Mouse (Mus musculus): Measurements from ENCODE around the gene Ppargc1a.

Ppargc1a gene

DNA sequence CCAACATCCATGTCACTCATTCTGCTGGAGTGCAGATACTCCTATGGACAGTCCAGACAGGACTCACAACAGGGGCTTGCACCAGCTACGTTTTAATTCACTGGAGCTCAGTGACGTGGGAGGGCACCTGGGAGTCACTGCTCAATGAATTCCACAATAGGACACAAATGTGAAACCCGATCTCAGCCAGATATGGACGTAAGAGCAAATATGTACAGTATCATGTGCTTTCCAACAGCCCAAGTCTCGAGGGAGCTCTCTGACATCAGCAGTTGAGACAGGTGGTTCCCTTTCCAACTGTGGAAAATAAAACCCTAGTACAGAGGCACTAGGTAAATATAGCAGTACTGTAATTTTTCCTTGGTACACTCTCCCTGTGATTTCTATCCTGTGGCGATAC is at the start of gene Ppargc1a:
TSS of gene Ppargc1a (minus strand) at position 68 of the 400 bp plus-strand sequence.
- DNase-seq (ENCODE audit: low spot score) = no peak

DNA sequence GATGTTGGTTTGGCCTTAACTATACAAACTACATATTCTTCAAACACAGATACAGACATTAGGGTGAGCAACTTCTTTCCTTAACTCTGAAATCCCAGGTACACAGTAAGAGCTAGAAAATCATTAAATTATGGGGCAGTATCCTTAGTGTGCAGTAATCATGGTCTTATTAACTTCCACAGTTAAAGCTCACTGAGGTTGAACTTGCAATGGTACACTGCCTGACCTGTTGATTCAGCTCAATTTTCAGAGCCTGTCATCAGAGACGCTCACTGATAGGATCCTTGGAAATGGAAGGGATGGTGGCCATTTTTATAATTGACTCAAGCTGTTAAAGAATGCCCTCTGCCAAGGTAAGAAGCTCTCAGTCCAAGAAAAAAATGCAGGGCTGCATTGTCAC is 49.4 kb upstream of the Ppargc1a start:
- DNase-seq (ENCODE audit: low spot score) = no peak

DNA sequence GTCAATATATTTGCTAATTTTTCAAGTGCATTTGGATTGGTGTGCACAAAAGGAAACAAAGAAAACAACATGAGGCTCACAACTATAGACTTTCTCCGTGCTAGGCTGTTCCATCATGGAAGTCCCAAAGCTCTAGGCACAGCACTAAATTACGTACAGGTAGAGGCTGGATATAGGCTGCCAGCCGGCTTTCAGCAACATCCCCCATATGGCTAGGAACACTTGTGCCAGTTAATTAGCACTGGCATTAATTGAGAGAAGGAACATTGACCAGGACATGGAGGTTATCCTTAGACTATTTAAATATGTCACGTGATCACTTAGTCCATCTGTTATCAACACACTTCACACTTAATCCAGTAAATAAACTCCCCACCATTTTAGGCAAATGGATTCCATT is 44.5 kb upstream of the Ppargc1a start:
- DNase-seq (ENCODE audit: low spot score) = no peak

DNA sequence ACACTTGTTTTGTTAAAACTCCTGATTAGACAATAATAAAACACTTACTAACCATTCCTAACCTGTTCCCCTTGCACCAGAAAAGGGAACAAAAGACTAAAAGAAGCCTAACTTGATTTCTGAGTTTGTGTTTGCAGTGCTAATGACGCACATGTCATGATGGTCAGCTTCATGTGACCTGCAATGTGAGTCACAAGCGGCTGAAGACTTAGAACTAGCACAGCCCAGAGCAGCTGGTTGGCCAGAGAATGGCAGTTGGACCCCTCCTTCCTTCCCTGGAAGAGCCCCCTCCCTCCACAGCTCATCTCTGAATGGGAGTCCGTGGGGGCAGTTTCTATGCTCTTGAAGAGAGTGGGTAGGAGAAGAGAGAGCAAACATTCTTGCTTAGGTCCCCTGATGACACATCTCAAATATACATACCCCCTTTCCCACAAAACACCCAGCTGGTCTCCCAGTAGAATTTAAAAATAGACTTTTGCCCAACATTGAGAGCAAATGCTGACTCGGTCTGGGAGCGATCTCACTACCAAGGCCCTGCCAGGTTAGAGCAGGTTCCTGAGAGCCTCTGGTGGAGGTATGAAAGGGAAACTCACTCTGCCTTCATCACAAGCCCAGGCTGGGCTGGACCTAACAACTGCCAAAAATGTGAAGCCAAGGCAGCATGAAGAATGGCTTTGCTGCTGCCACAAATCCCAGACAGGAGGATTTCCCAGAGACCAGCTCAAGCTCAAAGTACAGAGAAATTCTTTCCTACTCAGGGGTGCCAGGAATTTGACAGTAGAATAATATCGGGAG is 40.4 kb upstream of the Ppargc1a start:
- peak; percentile 34 for DNase-seq (ENCODE audit: low spot score)

DNA sequence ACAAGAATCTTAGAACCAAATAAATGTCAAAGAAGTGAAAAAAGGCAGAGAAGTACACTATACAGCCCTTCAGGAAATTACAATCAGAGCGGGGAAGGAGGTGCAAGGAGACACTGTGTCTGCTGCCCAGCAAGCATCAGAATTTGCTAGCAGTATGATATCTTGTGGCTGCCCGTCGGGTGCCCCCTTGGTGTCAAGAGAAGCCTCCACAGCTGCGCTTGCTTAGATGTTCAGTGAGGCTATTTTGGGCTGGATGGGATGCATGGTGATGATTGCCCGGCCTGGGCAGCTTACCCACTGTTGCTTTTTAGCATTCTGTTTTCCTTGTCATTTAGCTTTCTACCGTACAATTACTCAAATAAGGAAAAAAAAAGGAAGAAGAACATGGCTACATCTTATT is 32.0 kb upstream of the Ppargc1a start:
- DNase-seq (ENCODE audit: low spot score) = no peak

DNA sequence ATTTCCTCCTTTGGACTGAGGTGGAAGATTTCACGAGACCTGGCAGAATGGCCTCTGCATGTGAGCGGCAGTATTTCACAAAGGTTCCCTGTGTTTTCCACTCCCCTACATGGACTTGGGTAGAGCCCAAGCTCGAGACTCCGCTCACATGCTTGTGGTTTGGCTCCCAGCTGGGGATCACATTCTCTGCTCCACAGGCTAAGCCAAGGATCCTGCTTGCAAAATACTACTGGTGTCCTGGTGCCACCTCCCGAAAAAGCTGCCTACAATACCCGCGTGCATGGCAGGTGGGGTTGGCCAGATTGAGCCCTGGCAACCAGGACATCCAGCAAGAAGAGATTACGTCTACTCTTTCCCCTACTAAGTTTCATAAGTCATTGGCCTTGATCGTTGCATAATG is 28.1 kb upstream of the Ppargc1a start:
- peak; percentile 99 for DNase-seq (ENCODE audit: low spot score)

DNA sequence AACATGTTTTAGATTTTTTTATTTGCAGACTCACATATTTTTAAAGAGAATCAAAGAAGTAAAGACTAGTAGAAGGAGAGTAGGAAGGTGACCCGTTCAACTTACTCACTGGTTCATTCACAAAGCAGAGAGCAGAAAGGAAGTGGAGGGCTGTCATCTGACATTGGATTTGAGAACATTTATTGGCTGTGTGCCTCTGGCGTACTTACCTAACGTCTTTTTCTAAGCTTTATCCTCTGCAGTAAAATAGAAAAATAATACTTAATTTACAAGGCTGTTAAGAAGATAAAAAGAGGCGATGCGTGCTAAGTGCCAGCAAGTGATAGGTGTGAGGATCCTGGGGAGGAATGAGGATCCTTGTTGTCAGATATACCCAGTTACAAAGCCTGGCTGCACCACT is 24.7 kb upstream of the Ppargc1a start:
- DNase-seq (ENCODE audit: low spot score) = no peak

DNA sequence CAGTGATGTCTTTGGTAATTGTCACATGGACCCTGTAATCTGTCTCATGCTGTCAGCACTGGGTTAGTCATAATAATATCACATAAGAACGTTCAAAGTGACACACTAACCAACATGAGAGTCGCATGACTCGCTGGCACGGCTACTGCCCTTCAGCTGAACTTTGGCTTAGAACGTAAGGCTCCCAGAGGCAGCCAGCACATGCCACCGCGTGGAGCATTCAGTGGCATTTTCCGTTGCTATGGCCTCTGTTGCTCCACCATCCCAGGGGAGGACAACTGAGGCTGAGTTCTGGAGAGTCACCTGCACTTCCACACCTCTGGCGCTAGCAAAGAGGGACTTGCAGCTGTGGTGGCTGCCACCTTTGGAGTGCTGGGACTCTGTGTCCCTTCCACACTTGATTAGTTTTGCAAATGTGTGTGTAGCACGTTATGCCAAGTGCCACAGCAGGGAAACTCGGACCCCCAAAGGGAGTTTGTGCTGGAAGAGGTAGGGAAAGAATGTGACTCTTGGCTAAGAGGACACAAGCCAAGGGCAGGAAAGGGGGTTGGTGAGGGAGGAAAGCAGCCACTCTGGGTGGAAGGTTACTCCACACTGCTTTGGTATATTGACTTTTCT is 24.1 kb upstream of the Ppargc1a start:
- DNase-seq (ENCODE audit: low spot score) = peak; percentile 54

DNA sequence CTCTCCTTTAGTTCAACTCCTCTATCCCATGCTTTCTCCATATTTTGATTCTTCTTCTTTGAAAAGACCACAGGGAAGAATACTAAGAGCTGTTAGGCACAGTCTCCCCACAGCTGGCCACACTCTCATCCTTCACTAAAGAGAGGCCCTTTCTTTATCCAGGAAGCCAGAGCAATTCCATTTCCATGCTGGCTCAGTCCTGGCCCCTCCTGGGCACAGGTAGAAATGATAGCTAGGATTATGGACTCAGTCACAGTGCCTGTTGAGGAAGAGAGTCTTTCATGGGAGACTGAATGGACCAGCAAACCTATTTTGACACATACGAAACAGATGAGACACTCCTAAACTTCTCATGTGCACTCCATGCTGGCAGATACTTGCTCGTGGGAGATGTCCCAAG is 18.7 kb upstream of the Ppargc1a start:
- DNase-seq (ENCODE audit: low spot score) = peak; percentile 52

DNA sequence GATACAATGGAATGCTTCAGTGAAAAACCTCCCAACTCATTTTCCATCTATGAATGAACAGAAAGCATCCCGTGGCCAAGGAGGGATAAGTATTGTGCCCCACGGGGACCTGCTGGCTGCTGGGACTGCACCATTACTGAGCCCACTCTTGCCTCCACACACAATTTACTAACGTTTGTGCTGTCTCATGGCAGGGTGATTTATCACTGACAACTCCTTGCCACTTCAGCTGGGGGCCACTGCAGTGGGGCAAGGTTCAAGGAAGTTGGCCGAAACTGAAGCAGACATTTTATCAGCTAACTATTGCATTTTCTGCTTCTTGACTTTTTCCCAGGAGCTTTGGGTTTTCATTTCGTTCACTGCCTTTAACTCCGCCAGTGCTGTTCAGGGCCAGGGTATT is 17.5 kb upstream of the Ppargc1a start:
- DNase-seq (ENCODE audit: low spot score) = peak; percentile 85

DNA sequence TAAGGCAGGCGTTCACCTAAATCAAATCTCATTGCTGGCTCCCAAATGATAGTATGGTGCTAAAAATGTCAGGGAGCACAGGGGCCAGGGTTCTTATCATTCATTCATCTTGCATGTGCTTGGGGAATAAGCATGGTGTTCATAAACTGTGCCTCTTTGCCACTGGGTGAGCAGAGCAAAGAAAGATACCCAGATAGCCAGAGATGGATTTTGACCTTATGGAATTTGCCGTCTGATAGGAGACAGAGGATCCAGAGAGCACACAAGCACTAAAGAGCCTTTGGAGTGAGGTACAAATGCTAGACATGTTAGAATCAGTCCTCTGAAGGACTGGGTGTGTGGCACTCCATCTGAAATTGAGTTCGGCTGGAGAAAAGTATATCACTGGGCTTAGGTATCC is 16.7 kb upstream of the Ppargc1a start:
- DNase-seq (ENCODE audit: low spot score) = no peak

DNA sequence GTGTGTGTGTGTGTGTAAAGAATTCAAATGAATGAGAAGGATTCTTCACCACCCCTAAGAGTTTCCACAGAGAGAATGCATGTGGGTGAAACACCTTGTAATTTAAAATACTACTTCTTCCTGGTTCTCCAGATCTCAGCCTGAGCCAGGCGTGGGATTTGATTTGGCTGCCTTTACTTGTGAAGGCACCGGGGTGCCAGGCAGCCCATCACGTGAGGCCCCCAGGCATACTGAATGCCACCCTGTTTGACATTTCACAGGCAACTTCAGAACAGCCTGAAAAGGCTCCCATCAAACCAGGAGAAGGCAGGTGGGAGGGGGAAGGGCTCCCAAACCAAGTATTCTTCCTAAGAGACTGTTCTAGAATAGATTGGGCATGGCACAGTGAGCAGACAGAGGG is 16.1 kb upstream of the Ppargc1a start:
- DNase-seq (ENCODE audit: low spot score) = no peak

DNA sequence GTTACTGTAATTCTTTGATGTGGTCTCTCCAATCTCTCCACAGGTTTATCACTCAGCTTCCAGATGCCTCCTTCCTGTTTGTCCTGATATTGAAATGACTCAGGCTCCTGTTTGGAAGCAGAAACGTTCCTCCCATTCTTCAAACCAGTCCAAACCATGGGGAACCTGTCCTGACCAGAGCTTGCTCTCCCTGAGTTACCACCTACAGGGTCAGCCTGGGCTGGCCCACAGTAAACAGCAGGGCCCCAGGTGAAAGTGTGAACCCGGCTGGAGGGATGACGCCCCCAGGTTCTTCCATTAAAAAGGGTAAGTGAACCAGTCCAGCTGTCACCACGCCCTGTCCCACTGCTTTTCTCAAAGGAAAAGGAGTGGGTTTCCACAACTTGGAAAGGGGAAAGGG is 15.5 kb upstream of the Ppargc1a start:
- DNase-seq (ENCODE audit: low spot score) = no peak

DNA sequence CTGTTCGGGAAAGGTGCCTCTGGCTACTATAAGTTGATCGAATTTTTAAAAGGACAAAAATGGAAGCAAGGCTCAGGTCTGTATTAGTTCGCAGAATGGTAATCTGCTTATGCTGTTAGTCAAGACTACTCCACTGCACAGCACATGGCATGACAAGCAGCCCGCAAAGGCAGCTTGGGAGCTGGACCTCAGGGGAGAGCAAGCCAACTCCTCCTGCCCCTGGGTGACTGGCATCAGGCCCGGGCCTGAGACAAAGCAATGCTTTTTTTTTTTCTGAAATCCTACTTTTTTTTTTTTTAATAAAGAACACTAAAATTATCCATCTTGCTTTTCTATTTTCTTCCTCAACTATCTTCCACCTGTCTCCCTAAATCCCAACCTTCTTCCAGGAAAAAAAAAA is 15.1 kb upstream of the Ppargc1a start:
- peak; percentile 41 for DNase-seq (ENCODE audit: low spot score)

DNA sequence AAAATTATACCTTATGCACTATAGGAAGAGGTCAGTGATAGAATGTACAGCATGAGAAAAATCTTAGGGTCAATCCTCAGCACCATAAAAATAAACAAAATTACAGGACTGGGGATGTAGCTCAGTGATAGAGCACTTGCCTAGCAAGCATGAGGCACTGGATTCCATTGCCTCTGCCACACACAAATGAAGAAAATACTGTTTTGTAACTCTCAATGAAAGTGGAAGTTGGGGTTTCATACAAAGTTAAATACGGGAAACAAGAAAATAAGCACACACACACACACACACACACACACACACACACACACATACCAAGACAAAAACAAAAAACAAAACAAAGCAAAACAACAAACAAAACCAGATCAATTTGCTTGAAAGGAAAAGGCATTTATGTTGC is 10.1 kb upstream of the Ppargc1a start:
- no peak for DNase-seq (ENCODE audit: low spot score)

DNA sequence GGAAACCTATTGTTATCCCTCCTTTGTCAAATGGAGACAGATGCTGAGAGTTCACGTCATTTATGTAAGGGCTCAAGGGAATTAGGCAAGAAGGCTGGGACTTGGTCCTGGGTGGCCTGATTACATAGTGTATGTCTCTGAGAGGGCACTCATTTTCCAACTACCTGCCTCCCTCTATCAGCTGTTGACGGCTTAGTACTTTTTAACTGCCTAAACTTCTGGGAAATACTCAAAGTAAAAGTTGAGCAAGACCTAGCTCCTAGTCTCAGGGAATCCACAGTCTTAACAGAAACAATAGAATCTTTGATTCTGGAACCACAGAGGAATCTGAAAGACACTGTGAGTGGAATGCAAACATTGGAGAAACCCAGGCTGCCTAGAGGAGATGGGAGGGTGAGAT is 6.2 kb upstream of the Ppargc1a start:
- no peak for DNase-seq (ENCODE audit: low spot score)

DNA sequence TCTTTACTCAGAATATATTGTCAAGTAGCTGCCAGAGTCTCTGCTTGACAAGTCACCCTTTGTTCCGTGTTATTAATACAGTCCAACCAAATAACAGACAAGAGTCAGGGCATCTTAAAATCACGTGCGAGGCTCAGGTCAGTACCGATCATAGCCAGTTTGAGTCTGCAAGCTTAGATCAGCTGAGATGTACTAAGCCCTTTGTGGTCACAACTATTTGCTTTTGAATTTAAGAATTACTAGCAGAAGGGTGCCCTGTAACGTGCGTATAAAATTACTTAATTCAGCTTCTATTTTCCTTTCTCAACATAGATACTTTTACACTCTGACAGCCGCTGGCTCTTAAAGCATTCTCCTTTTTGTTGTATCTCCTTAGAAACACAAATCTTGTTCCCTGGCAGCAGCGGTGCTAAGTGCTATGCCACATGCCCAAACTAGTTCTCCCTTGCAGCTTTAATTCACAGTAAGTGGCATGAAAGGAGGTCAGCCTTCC is 718 bp upstream of the Ppargc1a start:
- DNase-seq (ENCODE audit: low spot score) = no peak

DNA sequence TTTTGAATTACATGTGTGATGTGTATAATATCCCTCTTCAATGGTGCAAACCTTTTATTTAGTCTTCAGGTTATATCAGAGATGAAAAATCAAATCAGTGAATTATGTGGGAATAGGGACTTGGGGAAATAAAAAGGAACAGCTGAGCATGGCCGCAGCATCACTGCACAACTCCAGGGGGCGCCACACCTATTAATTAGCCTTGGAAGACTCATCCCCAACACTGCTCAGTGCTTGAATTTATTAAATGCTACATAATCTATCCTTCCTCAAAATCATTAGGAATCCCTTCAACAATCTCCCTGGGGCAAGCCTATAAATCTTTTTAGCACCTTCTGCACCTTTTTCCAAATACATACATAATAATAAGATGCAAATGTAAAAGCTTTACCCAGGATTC is 1.9 kb downstream of the Ppargc1a start:
- no peak for DNase-seq (ENCODE audit: low spot score)

DNA sequence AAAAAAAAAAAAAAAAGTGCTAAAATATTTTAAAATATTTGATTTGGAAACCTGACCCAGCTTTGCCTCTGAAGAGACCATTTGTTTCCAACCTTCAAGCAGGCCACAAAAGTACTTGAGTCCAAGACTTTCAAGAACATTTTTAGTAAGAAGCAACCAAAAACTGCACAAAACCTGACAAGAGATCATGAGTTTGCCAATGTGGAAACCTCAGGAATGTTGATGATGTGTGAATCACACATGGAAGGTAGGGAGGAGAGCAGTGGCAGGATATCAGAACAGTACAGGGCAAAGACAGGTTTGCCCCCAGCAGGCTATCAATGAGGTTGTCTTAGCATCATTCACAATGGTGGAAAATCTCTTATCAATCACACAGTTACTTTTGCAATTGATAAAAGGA is 2.5 kb downstream of the Ppargc1a start:
- no peak for DNase-seq (ENCODE audit: low spot score)

DNA sequence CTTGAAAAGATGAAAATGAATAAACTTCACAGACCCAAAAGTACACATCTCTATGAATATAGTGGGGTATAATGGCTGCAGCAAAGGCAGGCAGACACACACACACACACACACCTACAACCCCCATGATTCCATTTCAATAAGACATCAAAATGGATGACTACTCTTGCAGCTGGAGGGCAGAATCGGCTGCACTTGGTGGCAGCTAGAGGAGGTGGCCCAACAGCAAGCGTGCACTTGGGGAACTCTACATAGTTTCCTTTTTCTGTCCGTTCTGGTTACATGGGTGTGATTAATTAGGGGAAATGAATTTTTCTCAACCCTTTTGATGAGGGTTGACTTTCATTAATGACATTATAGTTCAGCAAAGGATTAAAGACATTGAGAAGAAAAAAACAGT is 4.0 kb downstream of the Ppargc1a start:
- no peak for DNase-seq (ENCODE audit: low spot score)

DNA sequence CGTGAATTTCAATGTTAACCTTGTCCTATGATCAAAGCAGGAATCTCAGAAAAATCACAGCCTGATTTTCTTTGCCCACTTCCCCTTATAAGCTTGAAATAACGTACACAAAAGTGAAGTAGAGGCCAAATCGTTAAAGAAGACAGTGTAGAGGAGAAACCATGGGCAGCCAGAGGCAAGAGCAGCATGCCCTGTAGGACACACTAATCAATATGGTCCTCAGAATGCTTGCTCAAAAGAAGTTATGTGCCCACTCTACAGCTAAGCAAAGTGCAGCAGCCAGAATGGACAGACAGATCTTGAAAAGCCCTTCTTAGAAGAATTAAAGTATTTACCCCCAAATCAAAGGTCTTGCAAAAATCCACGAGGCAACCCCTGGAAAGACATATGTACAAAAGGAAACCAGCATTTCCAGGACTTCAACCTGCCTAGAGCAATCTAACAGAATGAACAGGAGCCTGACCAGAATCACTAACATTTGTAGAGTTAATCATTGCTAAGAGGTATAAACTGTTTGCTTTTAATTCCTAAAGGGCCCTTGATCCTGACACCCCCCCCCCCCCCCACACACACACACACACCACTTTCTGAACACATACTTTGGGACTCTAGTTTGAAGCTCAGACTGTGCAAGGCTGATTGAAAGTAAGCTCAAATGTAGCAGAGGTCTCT is 9.8 kb downstream of the Ppargc1a start:
- DNase-seq (ENCODE audit: low spot score) = no peak

DNA sequence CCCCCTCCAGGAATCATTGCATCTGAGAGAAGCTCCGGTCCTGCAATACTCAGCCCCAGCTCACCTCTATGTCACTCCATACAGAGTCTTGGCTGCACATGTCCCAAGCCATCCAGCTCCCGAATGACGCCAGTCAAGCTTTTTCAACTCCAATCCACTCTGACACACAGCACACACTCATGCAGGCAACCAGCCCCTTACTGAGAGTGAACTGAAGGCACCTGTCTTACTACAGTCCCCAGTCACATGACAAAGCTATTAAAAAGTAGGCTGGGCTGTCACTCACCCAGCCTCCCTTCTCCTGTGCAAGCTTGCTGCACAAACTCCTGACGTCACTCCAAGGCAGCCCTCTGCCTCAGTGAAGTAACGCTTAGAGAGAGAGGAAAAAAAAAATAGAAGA is 13.9 kb downstream of the Ppargc1a start:
- DNase-seq (ENCODE audit: low spot score) = peak; percentile 80

DNA sequence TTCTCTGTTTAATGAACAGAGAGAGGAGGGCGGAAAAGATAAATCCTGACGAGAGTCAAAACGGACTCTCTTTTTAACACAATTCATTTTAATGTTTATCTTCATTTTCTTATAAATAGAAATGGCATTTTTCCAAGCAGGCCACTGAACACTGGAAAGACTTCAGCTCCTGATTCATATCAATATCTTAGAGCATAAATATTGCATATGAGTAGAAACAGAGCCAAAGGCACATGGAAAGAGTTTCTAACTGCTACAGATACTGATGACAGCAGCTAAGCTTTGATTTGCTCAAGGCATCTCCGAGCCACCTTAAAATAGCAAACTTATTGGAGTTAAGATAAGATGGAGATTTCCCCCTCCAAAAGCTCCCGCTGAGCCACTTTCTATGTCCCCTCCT is 14.3 kb downstream of the Ppargc1a start:
- DNase-seq (ENCODE audit: low spot score) = no peak
